Mouse (Mus musculus) stomach, postnatal 0 days (tissue): ENCODE data around the gene Sdhaf4. TPM values are rescaled to one million over a fixed set of nuclear protein-coding genes. Genes with fewer than 3 reads are reported as not detected.

Experiments used
- ATAC-seq: fragments of 200-750 bp; cut with Nextera tagmentation; 2 replicates; pipeline ENCODE4 v1.8.0; 2017; ENCODE audit not compliant: low FRiP score, low TSS enrichment
- DNase-seq: peaks from one replicate; pipeline ENCODE4 v3.0.0-alpha.2; 2016; ENCODE audit warnings: low spot score
- H3K27ac ChIP-seq: fragments of 300-500 bp; sonication (generic); replicated peaks from 2 replicates; pipeline ENCODE4 v1.5.1; 2014; ENCODE audit warnings: mild to moderate bottlenecking, control low read depth
- H3K27me3 ChIP-seq: fragments of 300-500 bp; sonication (generic); 2 replicates; pipeline ENCODE4 v1.6.1; 2014; ENCODE audit warnings: low read length; ENCODE audit not compliant: control insufficient read depth, insufficient read depth
- H3K36me3 ChIP-seq: fragments of 300-500 bp; sonication (generic); 2 replicates; pipeline ENCODE4 v1.6.1; 2014; ENCODE audit warnings: low read length, mixed read lengths; ENCODE audit not compliant: control insufficient read depth, insufficient read depth
- H3K4me1 ChIP-seq: fragments of 300-500 bp; sonication (generic); replicated peaks from 2 replicates; pipeline ENCODE4 v1.6.1; 2014; ENCODE audit warnings: antibody characterized with exemption; ENCODE audit not compliant: control insufficient read depth, insufficient read depth
- H3K4me2 ChIP-seq: fragments of 300-500 bp; sonication (generic); replicated peaks from 2 replicates; pipeline ENCODE4 v1.6.1; 2014; ENCODE audit warnings: low read depth, mild to moderate bottlenecking, control low read depth, moderate library complexity
- H3K4me3 ChIP-seq: fragments of 300-500 bp; sonication (generic); 2 replicates; pipeline ENCODE4 v1.5.1; 2014; ENCODE audit warnings: low read depth, low read length, control low read depth
- H3K9ac ChIP-seq: fragments of 300-500 bp; sonication (generic); 2 replicates; pipeline ENCODE4 v1.6.1; 2014; ENCODE audit warnings: mild to moderate bottlenecking, low read length, control low read depth, mixed read lengths
- H3K9me3 ChIP-seq: fragments of 300-500 bp; sonication (generic); 2 replicates; pipeline ENCODE4 v1.6.1; 2016; ENCODE audit warnings: low read length; ENCODE audit not compliant: control insufficient read depth
- CTCF ChIP-seq: IDR thresholded peaks from 2 replicates; pipeline ENCODE4 v1.5.1; 2016; ENCODE audit warnings: antibody characterized with exemption, low read depth, mild to moderate bottlenecking, moderate library complexity
- EP300 ChIP-seq: optimal IDR thresholded peaks from 2 replicates; pipeline ENCODE3; 2016; ENCODE audit warnings: antibody characterized with exemption
- WGBS: fragments of 180-500 bp; shearing (Covaris S2); extraction: QIAGEN DNeasy Blood & Tissue Kit; methylation state at CpG from one replicate; pipeline ENCODE4 v1.1.7; 2014; 5-methylcytosine and 5-hydroxymethylcytosine counted together
- polyA plus RNA-seq: library from polyadenylated mRNA; unstranded; fragments of >200 nt; fragmentation: Nextera tagmentation; extraction: Ambion mirVana; gene quantifications from 2 replicates; pipeline ENCODE4 v1.2.1, GENCODE M21; 2015

Sdhaf4 gene
- polyA plus RNA-seq, 1 experiment from 2014 or later: 72.8 TPM

- H3K27me3 ChIP-seq: no peaks in the 10 kb centered on the region
- TF ChIP-seq CTCF: no peak
- TF ChIP-seq EP300: no peak
- DNase-seq (no peak), ATAC-seq (no peak)
- no peak overlapping the region for H3K27ac ChIP-seq
- no peak overlapping the region for H3K4me2 ChIP-seq
- 90% methylated on average over 6 of the region's 6 CpGs for WGBS
- no peaks in the 10 kb centered on the region for H3K4me1 ChIP-seq
- H3K36me3 ChIP-seq: no peaks in the 10 kb centered on the region
- H3K9me3 ChIP-seq: no peaks in the 10 kb centered on the region
- no peak overlapping the region for H3K4me3 ChIP-seq
- no peak overlapping the region for H3K9ac ChIP-seq
These were observed 4.6 kb upstream of the Sdhaf4 start for GRCm38 (mm10) chr1:24010016-24010415.

DNA sequence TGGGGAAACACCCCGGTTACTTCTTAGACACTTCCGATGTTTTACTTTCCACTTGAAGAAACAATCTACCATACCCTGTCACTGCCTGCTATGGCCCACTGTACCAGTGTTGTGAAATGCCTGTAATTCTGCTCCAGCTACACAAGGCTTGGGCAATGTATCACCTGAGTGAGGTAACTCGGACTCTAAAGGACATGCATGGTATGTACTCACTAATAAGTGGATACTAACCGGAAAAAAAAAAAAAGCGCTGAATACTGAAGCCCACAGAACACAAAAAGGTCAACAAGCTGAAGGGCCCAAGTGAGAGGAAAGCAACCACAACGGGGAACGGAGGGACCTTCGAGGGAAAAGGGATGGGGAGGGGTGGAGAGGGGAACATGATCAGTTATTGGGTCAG, 2.2 kb upstream of the Sdhaf4 start:
- WGBS: 87% methylated on average over 8 of the region's 8 CpGs
- H3K27ac ChIP-seq: no peak overlapping the region
- DNase-seq (no peak), ATAC-seq (no peak)
- no peaks in the 10 kb centered on the region for H3K36me3 ChIP-seq
- no peak overlapping the region for H3K4me2 ChIP-seq
- H3K27me3 ChIP-seq: no peaks in the 10 kb centered on the region
- H3K9me3 ChIP-seq: no peaks in the 10 kb centered on the region
- no peak overlapping the region for H3K4me3 ChIP-seq
- no peaks in the 10 kb centered on the region for H3K4me1 ChIP-seq
- no peak for TF ChIP-seq CTCF
- no peak overlapping the region for H3K9ac ChIP-seq

DNA sequence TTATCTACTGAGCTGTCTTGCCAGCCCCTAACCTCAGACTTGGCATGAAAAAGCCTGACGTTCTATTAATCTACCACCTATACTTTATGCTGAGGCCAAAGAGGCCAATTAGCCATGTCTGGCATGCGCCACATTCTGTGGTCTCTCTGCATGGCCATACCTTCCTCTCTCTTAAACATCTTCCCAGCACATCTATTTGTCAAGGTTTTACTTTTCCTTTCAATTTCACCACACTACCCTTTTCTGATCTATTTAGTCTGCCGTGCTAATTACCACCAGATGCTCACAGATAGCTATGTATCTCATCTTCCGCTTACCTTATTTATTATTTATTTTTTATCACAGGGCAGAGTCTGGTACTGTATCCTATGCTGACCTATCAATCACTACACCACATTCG, 6.1 kb downstream of the Sdhaf4 start:
- Histone ChIP-seq H3K36me3 (no peaks in the 10 kb centered on the region; the same call in 1 of the 2 replicates), H3K4me1 (no peaks in the 10 kb centered on the region), H3K9me3 (no peaks in the 10 kb centered on the region), H3K9ac (no peak overlapping the region), H3K4me3 (no peak overlapping the region), H3K27me3 (no peaks in the 10 kb centered on the region), H3K4me2 (no peak overlapping the region), H3K27ac (no peak overlapping the region)
- DNase-seq: no peak
- TF ChIP-seq CTCF (no peak), EP300 (no peak)
- ATAC-seq: no peak
- 94% methylated on average over 5 of the region's 5 CpGs for WGBS

DNA sequence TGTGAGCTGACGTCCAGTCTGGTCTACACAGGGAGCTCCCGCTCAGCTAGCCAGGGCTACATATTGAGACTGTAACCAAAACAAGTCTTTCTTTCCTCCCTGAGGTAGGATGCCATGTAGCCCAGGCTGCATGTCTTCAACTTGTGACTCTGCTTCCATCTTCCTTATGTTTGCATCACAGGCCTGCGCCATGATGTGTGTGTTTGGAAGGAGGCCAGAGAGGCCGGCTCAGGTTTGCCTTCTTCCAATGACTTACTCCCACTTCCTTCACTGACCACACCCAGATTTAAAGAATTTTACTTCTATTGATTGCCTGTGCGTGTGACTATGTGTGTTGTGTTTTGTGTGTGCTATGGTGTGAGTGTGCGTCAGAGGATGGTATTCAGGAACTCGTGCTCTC, 6.6 kb downstream of the Sdhaf4 start:
- H3K4me1 ChIP-seq: no peaks in the 10 kb centered on the region
- no peaks in the 10 kb centered on the region for H3K27me3 ChIP-seq
- no peak overlapping the region for H3K4me3 ChIP-seq
- TF ChIP-seq EP300: no peak
- no peak for TF ChIP-seq CTCF
- H3K9ac ChIP-seq: no peak overlapping the region
- no peaks in the 10 kb centered on the region for H3K9me3 ChIP-seq
- DNase-seq: no peak
- no peak overlapping the region for H3K27ac ChIP-seq
- no peak for ATAC-seq
- no peaks in the 10 kb centered on the region; the same call in 1 of the 2 replicates for H3K36me3 ChIP-seq
- WGBS: 95% methylated on average over 7 of the region's 7 CpGs
- no peak overlapping the region for H3K4me2 ChIP-seq

GRCm38 (mm10) chr1:23998120-23998810, 7.2 kb downstream of the Sdhaf4 start:
- no peak overlapping the region for H3K9ac ChIP-seq
- no peaks in the 10 kb centered on the region for H3K4me1 ChIP-seq
- TF ChIP-seq EP300 (no peak), CTCF (no peak)
- H3K27me3 ChIP-seq: no peaks in the 10 kb centered on the region
- 93% methylated on average over 7 of the region's 7 CpGs for WGBS
- ATAC-seq (no peak), DNase-seq (no peak)
- H3K9me3 ChIP-seq: no peaks in the 10 kb centered on the region
- no peak overlapping the region for H3K4me2 ChIP-seq
- no peak overlapping the region for H3K4me3 ChIP-seq
- no peak overlapping the region for H3K27ac ChIP-seq
- no peaks in the 10 kb centered on the region; the same call in 1 of the 2 replicates for H3K36me3 ChIP-seq

- 91% methylated on average over 3 of the region's 3 CpGs for WGBS
- H3K27ac ChIP-seq: no peak overlapping the region
- no peaks in the 10 kb centered on the region; the same call in 1 of the 2 replicates for H3K36me3 ChIP-seq
- no peaks in the 10 kb centered on the region for H3K9me3 ChIP-seq
- H3K4me3 ChIP-seq: no peak overlapping the region
- no peaks in the 10 kb centered on the region for H3K4me1 ChIP-seq
- no peak overlapping the region for H3K4me2 ChIP-seq
- ATAC-seq: no peak
- no peak for DNase-seq
- TF ChIP-seq EP300: no peak
- no peak for TF ChIP-seq CTCF
- no peaks in the 10 kb centered on the region for H3K27me3 ChIP-seq
- no peak overlapping the region for H3K9ac ChIP-seq
These were observed 8.0 kb downstream of the Sdhaf4 start for GRCm38 (mm10) chr1:23997493-23997892.
